Mouse (Mus musculus) liver, postnatal 0 days (tissue): ENCODE data around the gene Ipo5.

Source experiments
- CTCF ChIP-seq: sonication (generic); IDR thresholded peaks from 2 replicates; pipeline ENCODE4 v1.5.1; 2016; ENCODE audit warnings: antibody characterized with exemption, low read depth
- EP300 ChIP-seq: IDR thresholded peaks from 2 replicates; pipeline ENCODE4 v1.6.1; 2016; ENCODE audit warnings: antibody characterized with exemption, low read depth, mild to moderate bottlenecking

GRCm38 (mm10) chr14:120911388-120911901, 421 bp downstream of the Ipo5 start:
- no peak for TF ChIP-seq CTCF
- no peak for TF ChIP-seq EP300
